Mouse (Mus musculus) CH12.LX (cell line): ENCODE measurements around the gene Bscl2. TPM values are rescaled to one million over a fixed set of nuclear protein-coding genes. Genes with fewer than 3 reads are reported as not detected.

Source experiments
- DNase-seq: peaks from one replicate; pipeline ENCODE4 v3.0.0-alpha.2; 2013; ENCODE audit errors: extremely low read depth
- H3K27ac ChIP-seq: 2 replicates; pipeline ENCODE4 v1.5.1; 2012; ENCODE audit warnings: low read depth, mild to moderate bottlenecking, control low read depth, moderate library complexity; ENCODE audit not compliant: insufficient read depth
- H3K27me3 ChIP-seq: replicated peaks from 2 replicates; pipeline ENCODE3; 2012; ENCODE audit warnings: inconsistent platforms
- H3K36me3 ChIP-seq, 2 experiments: replicated peaks in 1 of 2; 2 replicates each; pipeline versions ENCODE3 to v1.6.1; 2012; ENCODE audit warnings: inconsistent platforms in 1 of 2, low read length in 1 of 2, mild to moderate bottlenecking in 1 of 2, mixed read lengths in 1 of 2, moderate library complexity in 1 of 2; ENCODE audit not compliant: control insufficient read depth in 1 of 2, insufficient read depth in 1 of 2
- H3K4me1 ChIP-seq, 2 experiments: 2 replicates each; pipeline ENCODE4 v1.6.1; 2012; ENCODE audit warnings: inconsistent platforms in 1 of 2, moderate library complexity in 1 of 2; ENCODE audit not compliant: insufficient read depth in 2 of 2, control insufficient read depth in 1 of 2
- H3K4me2 ChIP-seq: 2 replicates; pipeline ENCODE4 v1.6.1; 2012; ENCODE audit warnings: low read depth, mild to moderate bottlenecking, control low read depth; ENCODE audit not compliant: poor library complexity, insufficient read depth, severe bottlenecking
- H3K4me3 ChIP-seq, 3 experiments: fragments of 150-350 bp in 1 of 3; sonication (generic) in 1 of 3; replicated peaks in 1 of 3; 2 replicates each; pipeline versions ENCODE3 to v1.5.1; 2011 to 2012; ENCODE audit warnings: low read depth in 2 of 3, low read length in 2 of 3, mild to moderate bottlenecking in 2 of 3, moderate library complexity in 2 of 3, control low read depth in 1 of 3, improper control_type of control experiment in 1 of 3, inconsistent platforms in 1 of 3, mixed read lengths in 1 of 3; ENCODE audit not compliant: poor library complexity in 1 of 3
- H3K79me2 ChIP-seq: replicated peaks from 2 replicates; pipeline ENCODE4 v1.6.1; 2012; ENCODE audit warnings: mild to moderate bottlenecking, moderate library complexity; ENCODE audit not compliant: control insufficient read depth, poor library complexity, insufficient read depth, severe bottlenecking; ENCODE audit errors: extremely low read depth
- H3K9ac ChIP-seq: 2 replicates; pipeline ENCODE4 v1.6.1; 2012; ENCODE audit warnings: low read depth, mild to moderate bottlenecking, control low read depth, moderate library complexity; ENCODE audit not compliant: insufficient read depth
- H3K9me3 ChIP-seq: replicated peaks from 2 replicates; pipeline ENCODE3; 2012; ENCODE audit warnings: low read length, inconsistent platforms, mixed read lengths
- BHLHE40 ChIP-seq: IDR thresholded peaks from 2 replicates; pipeline ENCODE4 v1.6.1; 2011; ENCODE audit warnings: mild to moderate bottlenecking, low read depth, low read length, improper control_type of control experiment
- EP300 ChIP-seq: IDR thresholded peaks from 2 replicates; pipeline ENCODE4 v1.6.1; 2011; ENCODE audit warnings: low read length, improper control_type of control experiment
- JUN ChIP-seq: IDR thresholded peaks from 2 replicates; pipeline ENCODE4 v1.6.1; 2011; ENCODE audit warnings: low read depth, mild to moderate bottlenecking, low read length, improper control_type of control experiment, moderate library complexity; ENCODE audit not compliant: insufficient read depth
- JUND ChIP-seq: conservative IDR thresholded peaks from 2 replicates; pipeline ENCODE4 v1.6.1; 2011; ENCODE audit warnings: low read depth, low read length, improper control_type of control experiment
- MAX ChIP-seq: IDR thresholded peaks from 2 replicates; pipeline ENCODE4 v1.6.1; 2011; ENCODE audit warnings: low read length, improper control_type of control experiment
- MAZ ChIP-seq: IDR thresholded peaks from 2 replicates; pipeline ENCODE4 v1.6.1; 2012; ENCODE audit warnings: low read depth, mild to moderate bottlenecking, inconsistent platforms, low read length, improper control_type of control experiment, moderate library complexity
- MXI1 ChIP-seq: IDR thresholded peaks from 2 replicates; pipeline ENCODE4 v1.6.1; 2011; ENCODE audit warnings: mild to moderate bottlenecking, low read depth, low read length, improper control_type of control experiment
- NRF1 ChIP-seq: IDR thresholded peaks from 2 replicates; pipeline ENCODE4 v1.6.1; 2014; ENCODE audit warnings: low read depth, mild to moderate bottlenecking, inconsistent platforms, low read length, improper control_type of control experiment, moderate library complexity
- RAD21 ChIP-seq: IDR thresholded peaks from 2 replicates; pipeline ENCODE4 v1.6.1; 2011; ENCODE audit warnings: low read depth, mild to moderate bottlenecking, low read length, improper control_type of control experiment, moderate library complexity
- RCOR1 ChIP-seq: conservative IDR thresholded peaks from 2 replicates; pipeline ENCODE4 v1.6.1; 2012; ENCODE audit warnings: low read depth, mild to moderate bottlenecking, inconsistent platforms, low read length, improper control_type of control experiment
- SIN3A ChIP-seq: IDR thresholded peaks from 2 replicates; pipeline ENCODE4 v1.6.1; 2012; ENCODE audit warnings: low read length, improper control_type of control experiment, inconsistent platforms
- SMC3 ChIP-seq: IDR thresholded peaks from 2 replicates; pipeline ENCODE4 v1.6.1; 2011; ENCODE audit warnings: low read depth, low read length, improper control_type of control experiment
- TBP ChIP-seq: conservative IDR thresholded peaks from 2 replicates; pipeline ENCODE4 v1.6.1; 2011; ENCODE audit warnings: low read depth, low read length, improper control_type of control experiment
- USF1 ChIP-seq: IDR thresholded peaks from 2 replicates; pipeline ENCODE4 v1.6.1; 2014; ENCODE audit warnings: low read depth, mild to moderate bottlenecking, inconsistent platforms, low read length, improper control_type of control experiment
- ZKSCAN1 ChIP-seq: IDR thresholded peaks from 2 replicates; pipeline ENCODE4 v1.6.1; 2012; ENCODE audit warnings: low read depth, inconsistent platforms, low read length, improper control_type of control experiment, borderline replicate concordance
- dilution Hi-C: fragments of 300-500 bp; cut with MboI; formaldehyde crosslinking; loops from 2 replicates; pipeline ENCODE4 v1.14.3; 2020; ENCODE audit warnings: low sequenced_read_pairs; ENCODE audit not compliant: extremely low pct_unique_long_range_greater_than_20kb, extremely low pct_ligation_motif_present
- in situ Hi-C: fragments of 300-500 bp; cut with MboI; formaldehyde crosslinking; loops from 3 replicates; pipeline ENCODE4 v1.14.3; 2019; ENCODE audit warnings: low sequenced_read_pairs, low pct_ligation_motif_present, low pct_unique_long_range_greater_than_20kb, mixed read lengths
- polyA plus RNA-seq: library from polyadenylated mRNA; unstranded; fragments of >175 nt; gene quantifications from 2 replicates; pipeline ENCODE4 v1.2.1, GENCODE M21; 2012; ENCODE audit warnings: low read depth; ENCODE audit not compliant: insufficient read length
- total RNA-seq, 2 experiments: library from RNA; depleted of rRNA; stranded (reverse); fragments of 300-350 nt in 1 of 2; fragments of >200 nt in 1 of 2; gene quantifications; 2 replicates each; pipeline ENCODE4 v1.2.3; 2012 to 2014

The Bscl2 gene
- total and polyA plus RNA-seq, 3 experiments = 30.9 to 117 (median 51.6) TPM

DNA sequence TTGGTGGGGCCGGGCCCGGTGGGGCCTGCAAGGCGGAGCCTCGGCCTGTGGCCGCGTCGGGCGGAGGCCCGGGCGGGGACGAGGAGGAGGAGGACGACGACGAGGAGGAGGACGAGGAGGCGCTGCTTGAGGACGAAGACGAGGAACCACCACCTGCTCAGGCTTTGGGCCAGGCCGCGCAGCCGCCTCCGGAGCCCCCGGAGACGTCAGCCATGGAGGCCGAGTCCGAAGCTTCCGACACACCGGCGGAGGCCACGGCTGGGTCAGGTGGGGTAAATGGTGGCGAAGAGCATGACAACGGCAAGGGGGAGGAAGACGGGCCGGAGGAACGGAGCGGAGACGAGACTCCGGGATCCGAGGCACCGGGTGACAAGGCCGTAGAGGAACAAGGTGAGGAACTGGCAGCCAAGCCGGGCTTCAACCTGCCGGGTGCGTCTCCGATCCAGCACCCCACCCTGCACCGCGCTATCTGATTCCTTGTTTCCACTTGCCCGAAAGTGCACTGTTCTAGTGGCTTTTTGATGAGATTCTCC is 16.8 kb upstream of the Bscl2 start:
- H3K4me3 ChIP-seq = peak overlapping the region; percentile 96 to 98 (median 96)
- peaks cover 32 to 47% of the 10 kb centered on the region in 2 experiments for H3K36me3 ChIP-seq
- no peaks in the 10 kb centered on the region for H3K27me3 ChIP-seq
- H3K4me1 ChIP-seq = peaks cover 7 to 27% of the 10 kb centered on the region in 2 experiments
- dilution Hi-C loops (no loop called here), in situ Hi-C loops (no loop called here)
- TF ChIP-seq JUN (no peak), MAX (no peak), MAZ (no peak), BHLHE40 (no peak), ZKSCAN1 (no peak), SIN3A (peak; percentile 29; the same call in 1 of the 2 replicates), SMC3 (no peak), RCOR1 (no peak)
- peaks cover 72% of the 10 kb centered on the region for H3K79me2 ChIP-seq
- peak overlapping the region; percentile 89 for H3K9ac ChIP-seq
- H3K27ac ChIP-seq = peak overlapping the region; percentile 98
- peak overlapping the region; percentile 82; the same call in 1 of the 2 replicates for H3K4me2 ChIP-seq
- DNase-seq = no peak
- H3K9me3 ChIP-seq = no peaks in the 10 kb centered on the region

DNA sequence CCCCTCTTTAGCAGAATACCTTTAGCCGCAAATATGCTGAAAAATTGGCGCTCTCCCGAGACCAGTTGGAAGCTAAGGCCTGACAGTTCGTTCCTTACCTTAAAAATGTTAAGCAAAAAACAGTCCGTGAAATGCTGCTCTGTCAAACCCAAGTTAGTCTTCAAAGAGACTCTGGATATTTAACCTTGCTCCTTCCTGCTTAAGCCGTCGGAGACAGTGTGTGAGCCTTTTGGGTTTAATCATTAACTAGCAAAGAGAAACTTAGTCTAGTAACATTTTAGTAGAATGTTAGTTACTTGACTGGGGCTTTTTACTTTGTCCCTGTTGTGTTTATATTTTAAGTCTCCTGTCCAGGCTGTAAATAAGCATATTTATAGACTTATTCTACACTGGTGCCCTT is 16.1 kb upstream of the Bscl2 start:
- peaks cover 34 to 47% of the 10 kb centered on the region in 2 experiments for H3K36me3 ChIP-seq
- TF ChIP-seq RAD21 (no peak), EP300 (no peak), MXI1 (peak; percentile 39), NRF1 (no peak), JUND (no peak), USF1 (no peak), TBP (no peak), MAZ (no peak)
- in situ Hi-C loops (no loop called here), dilution Hi-C loops (no loop called here)
- peaks cover 70% of the 10 kb centered on the region for H3K79me2 ChIP-seq
- H3K4me1 ChIP-seq = peaks cover 3 to 22% of the 10 kb centered on the region in 2 experiments
- H3K4me3 ChIP-seq = peak overlapping the region; percentile 96 to 98 (median 96)
- H3K27me3 ChIP-seq = no peaks in the 10 kb centered on the region
- H3K27ac ChIP-seq = no peak overlapping the region
- DNase-seq = no peak
- H3K9me3 ChIP-seq = no peaks in the 10 kb centered on the region
- peak overlapping the region; percentile 89 for H3K9ac ChIP-seq
- peak overlapping the region; percentile 82; the same call in 1 of the 2 replicates for H3K4me2 ChIP-seq
